Mouse (Mus musculus): ENCODE results near the gene Pde9a.

DNA sequence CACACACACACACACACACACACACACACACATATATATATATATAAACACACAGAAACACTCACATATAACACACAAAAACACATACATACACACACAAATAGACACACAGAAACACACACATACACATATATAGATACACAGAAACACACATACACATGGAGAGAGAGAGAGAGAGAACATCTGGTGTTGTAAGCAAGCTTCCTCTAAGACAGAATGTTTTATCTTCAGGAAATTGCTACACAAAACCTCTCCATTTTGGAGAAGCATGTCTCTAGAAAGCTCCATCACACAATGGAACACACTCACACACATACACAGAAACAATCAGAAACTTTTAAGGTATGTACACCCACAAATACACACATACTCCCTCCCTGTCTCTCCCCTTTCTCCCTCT is 105.3 kb downstream of the Pde9a start:
- no peak for TF ChIP-seq CTCF (IDR thresholded peaks at IDR 0.05; ENCODE audit: insufficient read depth, low read length)
- no peak for TF ChIP-seq POLR2A (IDR thresholded peaks at IDR 0.05; ENCODE audit: borderline replicate concordance, extremely low read depth, low read depth, low read length)

Data from lung, adult 2 months (tissue).